Mouse (Mus musculus) intestine, postnatal 0 days (tissue): ENCODE measurements at regions not wholly inside any gene's neighbourhood (a gene's known extent, or its start where the extent isn't known, plus 50 kb on each side); places are given as distances from the start of the nearest gene placed in this dataset.

ENCODE experiments used
- ATAC-seq: fragments of 200-750 bp; cut with Nextera tagmentation; 2 replicates; pipeline ENCODE4 v1.8.0; 2017; ENCODE audit warnings: mild to moderate bottlenecking, moderate TSS enrichment, moderate library complexity
- H3K27ac ChIP-seq: fragments of 300-500 bp; sonication (generic); 2 replicates; pipeline ENCODE4 v1.5.1; 2014; ENCODE audit warnings: mild to moderate bottlenecking, low read depth, low read length, moderate library complexity
- H3K27me3 ChIP-seq: fragments of 300-500 bp; sonication (generic); replicated peaks from 2 replicates; pipeline ENCODE4 v1.6.1; 2014; ENCODE audit warnings: low read length, mixed read lengths; ENCODE audit not compliant: control insufficient read depth, insufficient read depth
- H3K36me3 ChIP-seq: fragments of 300-500 bp; sonication (generic); 2 replicates; pipeline ENCODE4 v1.6.1; 2014; ENCODE audit warnings: mild to moderate bottlenecking, moderate library complexity; ENCODE audit not compliant: control insufficient read depth, insufficient read depth
- H3K4me1 ChIP-seq: fragments of 300-500 bp; sonication (generic); replicated peaks from 2 replicates; pipeline ENCODE4 v1.6.1; 2014; ENCODE audit warnings: antibody characterized with exemption, low read length, mixed read lengths; ENCODE audit not compliant: control insufficient read depth, insufficient read depth
- H3K4me2 ChIP-seq: fragments of 300-500 bp; sonication (generic); replicated peaks from 2 replicates; pipeline ENCODE4 v1.6.1; 2014; ENCODE audit warnings: low read depth, mild to moderate bottlenecking, moderate library complexity
- H3K4me3 ChIP-seq: fragments of 300-500 bp; sonication (generic); 2 replicates; pipeline ENCODE4 v1.5.1; 2014; ENCODE audit warnings: low read depth, low read length
- H3K9ac ChIP-seq: fragments of 300-500 bp; sonication (generic); 2 replicates; pipeline ENCODE4 v1.6.1; 2014; ENCODE audit warnings: mild to moderate bottlenecking, low read depth, low read length
- H3K9me3 ChIP-seq: fragments of 300-500 bp; sonication (generic); 2 replicates; pipeline ENCODE4 v1.6.1; 2016; ENCODE audit warnings: mixed run types; ENCODE audit not compliant: control insufficient read depth
- CTCF ChIP-seq: sonication (generic); IDR thresholded peaks from 2 replicates; pipeline ENCODE4 v1.5.1; 2016; ENCODE audit warnings: low read depth, mild to moderate bottlenecking, control low read depth, antibody characterized with exemption, moderate library complexity
- WGBS: fragments of 180-500 bp; shearing (Covaris S2); extraction: QIAGEN DNeasy Blood & Tissue Kit; methylation state at CpG from one replicate; pipeline ENCODE4 v1.1.7; 2014; 5-methylcytosine and 5-hydroxymethylcytosine counted together

GRCm38 (mm10) chr8:18335576-18335975, 642.5 kb downstream of the Defb40 start:
- H3K27me3 ChIP-seq, result no peaks in the 10 kb centered on the region
- no peak for TF ChIP-seq CTCF
- H3K9me3 ChIP-seq, result no peaks in the 10 kb centered on the region
- no peaks in the 10 kb centered on the region for H3K36me3 ChIP-seq
- WGBS, result 70% methylated on average over 1 of the region's 1 CpGs
- no peak for ATAC-seq
- no peak overlapping the region for H3K4me2 ChIP-seq
- no peak overlapping the region for H3K9ac ChIP-seq
- no peaks in the 10 kb centered on the region for H3K4me1 ChIP-seq
- no peak overlapping the region for H3K27ac ChIP-seq
- no peak overlapping the region for H3K4me3 ChIP-seq

- H3K4me1 ChIP-seq, result no peaks in the 10 kb centered on the region
- no peaks in the 10 kb centered on the region for H3K36me3 ChIP-seq
- no peak overlapping the region for H3K4me2 ChIP-seq
- 83% methylated on average over 2 of the region's 2 CpGs for WGBS
- H3K4me3 ChIP-seq, result no peak overlapping the region
- no peaks in the 10 kb centered on the region for H3K27me3 ChIP-seq
- ATAC-seq, result no peak
- no peak overlapping the region for H3K9ac ChIP-seq
- no peak overlapping the region for H3K27ac ChIP-seq
- no peak for TF ChIP-seq CTCF
- no peaks in the 10 kb centered on the region for H3K9me3 ChIP-seq
Measured at GRCm38 (mm10) chr8:18328521-18328920, 649.5 kb downstream of the Defb40 start.

GRCm38 (mm10) chr8:18316488-18316887, 661.6 kb downstream of the Defb40 start:
- no peaks in the 10 kb centered on the region for H3K27me3 ChIP-seq
- no peak for ATAC-seq
- no peak overlapping the region for H3K4me3 ChIP-seq
- H3K27ac ChIP-seq, result no peak overlapping the region
- no peak for TF ChIP-seq CTCF
- 67% methylated on average over 2 of the region's 2 CpGs for WGBS
- no peak overlapping the region for H3K9ac ChIP-seq
- H3K36me3 ChIP-seq, result no peaks in the 10 kb centered on the region
- H3K9me3 ChIP-seq, result no peaks in the 10 kb centered on the region
- H3K4me1 ChIP-seq, result no peaks in the 10 kb centered on the region
- no peak overlapping the region for H3K4me2 ChIP-seq

- TF ChIP-seq CTCF, result no peak
- no peak for ATAC-seq
- Histone ChIP-seq H3K4me1 (no peaks in the 10 kb centered on the region), H3K9ac (no peak overlapping the region), H3K4me2 (no peak overlapping the region), H3K36me3 (no peaks in the 10 kb centered on the region), H3K27me3 (no peaks in the 10 kb centered on the region), H3K27ac (no peak overlapping the region), H3K9me3 (no peaks in the 10 kb centered on the region), H3K4me3 (no peak overlapping the region)
- 49% methylated on average over 5 of the region's 5 CpGs for WGBS
Measured at GRCm38 (mm10) chr8:18311597-18311996, 666.5 kb downstream of the Defb40 start.

GRCm38 (mm10) chr8:18310927-18311326, 667.1 kb downstream of the Defb40 start:
- Histone ChIP-seq H3K36me3 (no peaks in the 10 kb centered on the region), H3K27me3 (no peaks in the 10 kb centered on the region), H3K4me2 (no peak overlapping the region), H3K9me3 (no peaks in the 10 kb centered on the region), H3K27ac (no peak overlapping the region), H3K9ac (no peak overlapping the region), H3K4me1 (no peaks in the 10 kb centered on the region), H3K4me3 (no peak overlapping the region)
- ATAC-seq, result no peak
- TF ChIP-seq CTCF, result no peak
- WGBS, result 65% methylated on average over 1 of the region's 1 CpGs

GRCm38 (mm10) chr8:18287536-18288237, 690.4 kb downstream of the Defb40 start:
- H3K4me3 ChIP-seq, result no peak overlapping the region
- H3K4me1 ChIP-seq, result no peaks in the 10 kb centered on the region
- H3K4me2 ChIP-seq, result no peak overlapping the region
- H3K27ac ChIP-seq, result no peak overlapping the region
- no peaks in the 10 kb centered on the region for H3K27me3 ChIP-seq
- no peak overlapping the region for H3K9ac ChIP-seq
- ATAC-seq, result no peak
- 57% methylated on average over 8 of the region's 8 CpGs for WGBS
- H3K36me3 ChIP-seq, result no peaks in the 10 kb centered on the region
- no peak for TF ChIP-seq CTCF
- H3K9me3 ChIP-seq, result no peaks in the 10 kb centered on the region

GRCm38 (mm10) chr8:18279932-18280331, 698.1 kb downstream of the Defb40 start:
- no peak for TF ChIP-seq CTCF
- no peaks in the 10 kb centered on the region for H3K9me3 ChIP-seq
- ATAC-seq, result no peak
- no peaks in the 10 kb centered on the region for H3K4me1 ChIP-seq
- no peaks in the 10 kb centered on the region for H3K36me3 ChIP-seq
- H3K27me3 ChIP-seq, result no peaks in the 10 kb centered on the region
- 72% methylated on average over 4 of the region's 4 CpGs for WGBS
- H3K4me3 ChIP-seq, result no peak overlapping the region
- no peak overlapping the region for H3K27ac ChIP-seq
- no peak overlapping the region for H3K9ac ChIP-seq
- H3K4me2 ChIP-seq, result no peak overlapping the region
